Mouse (Mus musculus) liver, embryonic 14.5 days (tissue): ENCODE measurements around the gene Ucma.

Experiments used
- CTCF ChIP-seq: IDR thresholded peaks from 2 replicates; pipeline ENCODE4 v1.5.1; 2016; ENCODE audit warnings: antibody characterized with exemption, low read depth, control low read depth
- EP300 ChIP-seq: IDR thresholded peaks from 2 replicates; pipeline ENCODE4 v1.6.1; 2016; ENCODE audit warnings: antibody characterized with exemption, low read depth

DNA sequence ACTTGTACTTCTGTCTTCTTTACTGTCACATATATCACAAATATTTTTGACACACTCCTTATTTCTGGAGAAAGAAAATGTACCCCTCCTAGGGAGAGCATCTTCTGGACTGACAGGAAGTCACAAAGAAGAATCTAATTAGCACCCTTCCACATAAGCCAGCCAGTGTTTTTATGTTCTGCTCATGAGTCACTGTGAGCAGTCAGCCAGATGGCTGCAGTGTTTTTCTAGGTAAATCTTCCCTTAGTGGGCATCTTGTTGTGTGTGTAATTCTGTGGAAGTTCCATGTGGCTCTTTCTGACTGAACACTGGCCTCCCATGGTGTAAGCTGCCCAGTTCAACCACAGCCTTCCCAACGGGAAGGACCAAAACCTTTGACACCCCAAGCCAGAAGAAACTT lies 43.8 kb downstream of the Ucma start:
- TF ChIP-seq CTCF (no peak), EP300 (no peak)
